Mouse (Mus musculus) hindbrain, embryonic 11.5 days (tissue): ENCODE data around the gene Mbd3. TPM values are rescaled to one million over a fixed set of nuclear protein-coding genes. Genes with fewer than 3 reads are reported as not detected.

Source experiments
- ATAC-seq: fragments of 200-750 bp; cut with Nextera tagmentation; 2 replicates; pipeline ENCODE4 v1.8.0; 2017; ENCODE audit warnings: mild to moderate bottlenecking, moderate TSS enrichment, moderate library complexity; ENCODE audit not compliant: low FRiP score
- DNase-seq: peaks from one replicate; pipeline ENCODE4 v3.0.0-alpha.2; 2015; ENCODE audit warnings: low spot score
- H3K27ac ChIP-seq: fragments of 300-500 bp; sonication (generic); 2 replicates; pipeline ENCODE4 v1.5.1; 2014; ENCODE audit warnings: mild to moderate bottlenecking, low read depth, low read length
- H3K27me3 ChIP-seq: fragments of 300-500 bp; sonication (generic); 2 replicates; pipeline ENCODE4 v1.6.1; 2014; ENCODE audit warnings: mild to moderate bottlenecking, low read length, moderate library complexity, mixed read lengths; ENCODE audit not compliant: control insufficient read depth, insufficient read depth
- H3K36me3 ChIP-seq: fragments of 300-500 bp; sonication (generic); 2 replicates; pipeline ENCODE4 v1.6.1; 2014; ENCODE audit warnings: mild to moderate bottlenecking, low read length, moderate library complexity, mixed read lengths; ENCODE audit not compliant: control insufficient read depth, insufficient read depth
- H3K4me1 ChIP-seq: fragments of 300-500 bp; sonication (generic); replicated peaks from 2 replicates; pipeline ENCODE4 v1.6.1; 2014; ENCODE audit warnings: low read length, mixed read lengths; ENCODE audit not compliant: control insufficient read depth, insufficient read depth
- H3K4me2 ChIP-seq: fragments of 300-500 bp; sonication (generic); replicated peaks from 2 replicates; pipeline ENCODE4 v1.6.1; 2014; ENCODE audit warnings: mild to moderate bottlenecking, low read depth, low read length
- H3K4me3 ChIP-seq: fragments of 300-500 bp; sonication (generic); 2 replicates; pipeline ENCODE4 v1.5.1; 2014; ENCODE audit warnings: low read depth, low read length
- H3K9ac ChIP-seq: fragments of 300-500 bp; sonication (generic); 2 replicates; pipeline ENCODE4 v1.6.1; 2014; ENCODE audit warnings: low read depth, low read length
- H3K9me3 ChIP-seq: fragments of 300-500 bp; sonication (generic); 2 replicates; pipeline ENCODE4 v1.6.1; 2016; ENCODE audit warnings: low read length; ENCODE audit not compliant: control insufficient read depth
- WGBS: fragments of 180-500 bp; shearing (Covaris S2); extraction: QIAGEN DNeasy Blood & Tissue Kit; methylation state at CpG from one replicate; pipeline ENCODE4 v1.1.7; 2014; 5-methylcytosine and 5-hydroxymethylcytosine counted together
- polyA plus RNA-seq: library from polyadenylated mRNA; unstranded; fragments of >200 nt; fragmentation: Nextera tagmentation; extraction: Ambion mirVana; gene quantifications from 2 replicates; pipeline ENCODE4 v1.2.1, GENCODE M21; 2014

Gene Mbd3
- polyA plus RNA-seq, 1 experiment from 2014 or later, result 240 TPM

- no peaks in the 10 kb centered on the region for H3K27me3 ChIP-seq
- 64% methylated on average over 10 of the region's 10 CpGs for WGBS
- H3K9ac ChIP-seq, result peak overlapping the region; percentile 92
- ATAC-seq (no peak), DNase-seq (no peak)
- H3K27ac ChIP-seq, result no peak overlapping the region
- H3K36me3 ChIP-seq, result peaks cover 14% of the 10 kb centered on the region
- H3K4me2 ChIP-seq, result peak overlapping the region; percentile 95
- H3K9me3 ChIP-seq, result no peaks in the 10 kb centered on the region
- peak overlapping the region; percentile 85 for H3K4me3 ChIP-seq
- peaks cover 6% of the 10 kb centered on the region for H3K4me1 ChIP-seq
Observed at GRCm38 (mm10) chr10:80405481-80406173, 6.3 kb upstream of the Mbd3 start.

- no peak overlapping the region for H3K4me3 ChIP-seq
- peaks cover 9% of the 10 kb centered on the region for H3K36me3 ChIP-seq
- no peaks in the 10 kb centered on the region for H3K9me3 ChIP-seq
- peaks cover 13% of the 10 kb centered on the region for H3K4me1 ChIP-seq
- H3K4me2 ChIP-seq, result no peak overlapping the region
- DNase-seq (peak; percentile 48), ATAC-seq (no peak)
- WGBS, result 95% methylated on average over 4 of the region's 4 CpGs
- no peak overlapping the region for H3K27ac ChIP-seq
- H3K27me3 ChIP-seq, result no peaks in the 10 kb centered on the region
- no peak overlapping the region for H3K9ac ChIP-seq
Observed at GRCm38 (mm10) chr10:80403044-80403692, 3.8 kb upstream of the Mbd3 start.

GRCm38 (mm10) chr10:80400704-80401161 is 1.4 kb upstream of the Mbd3 start:
- DNase-seq (no peak), ATAC-seq (no peak)
- H3K9ac ChIP-seq, result peak overlapping the region; percentile 70; the same call in 1 of the 2 replicates
- H3K9me3 ChIP-seq, result no peaks in the 10 kb centered on the region
- H3K36me3 ChIP-seq, result peaks cover 9% of the 10 kb centered on the region
- no peaks in the 10 kb centered on the region for H3K27me3 ChIP-seq
- peak overlapping the region; percentile 88; the same call in 1 of the 2 replicates for H3K27ac ChIP-seq
- H3K4me1 ChIP-seq, result peaks cover 17% of the 10 kb centered on the region
- no peak overlapping the region for H3K4me3 ChIP-seq
- H3K4me2 ChIP-seq, result peak overlapping the region; percentile 81; the same call in 1 of the 2 replicates
- WGBS, result 82% methylated on average over 4 of the region's 4 CpGs

- Histone ChIP-seq H3K4me2 (peak overlapping the region; percentile 81), H3K9me3 (no peaks in the 10 kb centered on the region), H3K36me3 (peaks cover 12% of the 10 kb centered on the region), H3K27me3 (no peaks in the 10 kb centered on the region), H3K4me1 (peaks cover 14% of the 10 kb centered on the region), H3K27ac (peak overlapping the region; percentile 88), H3K4me3 (peak overlapping the region; percentile 75), H3K9ac (peak overlapping the region; percentile 70)
- DNase-seq (no peak), ATAC-seq (no peak)
- 15% methylated on average over 17 of the region's 17 CpGs for WGBS
Observed at GRCm38 (mm10) chr10:80399973-80400703, 788 bp upstream of the Mbd3 start.

GRCm38 (mm10) chr10:80398719-80399190 is 595 bp downstream of the Mbd3 start:
- H3K4me2 ChIP-seq, result peak overlapping the region; percentile 85
- ATAC-seq, result peak; percentile 87
- H3K9me3 ChIP-seq, result no peaks in the 10 kb centered on the region
- 0% methylated on average over 57 of the region's 59 CpGs for WGBS
- peak overlapping the region; percentile 75 for H3K4me3 ChIP-seq
- H3K27me3 ChIP-seq, result no peaks in the 10 kb centered on the region
- H3K36me3 ChIP-seq, result peaks cover 15% of the 10 kb centered on the region
- H3K9ac ChIP-seq, result peak overlapping the region; percentile 96
- H3K27ac ChIP-seq, result peak overlapping the region; percentile 99
- peaks cover 14% of the 10 kb centered on the region for H3K4me1 ChIP-seq
- DNase-seq, result peak; percentile 100

GRCm38 (mm10) chr10:80398174-80398535 is 1.2 kb downstream of the Mbd3 start:
- H3K9ac ChIP-seq, result peak overlapping the region; percentile 96
- H3K4me2 ChIP-seq, result peak overlapping the region; percentile 85
- 0% methylated on average over 1 of the region's 1 CpGs for WGBS
- peak overlapping the region; percentile 75 for H3K4me3 ChIP-seq
- DNase-seq (no peak), ATAC-seq (no peak)
- peaks cover 14% of the 10 kb centered on the region for H3K36me3 ChIP-seq
- H3K27ac ChIP-seq, result peak overlapping the region; percentile 99
- no peaks in the 10 kb centered on the region for H3K9me3 ChIP-seq
- H3K4me1 ChIP-seq, result peaks cover 14% of the 10 kb centered on the region
- no peaks in the 10 kb centered on the region for H3K27me3 ChIP-seq

- Histone ChIP-seq H3K4me2 (peak overlapping the region; percentile 85), H3K4me3 (peak overlapping the region; percentile 75), H3K9me3 (no peaks in the 10 kb centered on the region), H3K9ac (peak overlapping the region; percentile 96), H3K27ac (peak overlapping the region; percentile 99; the same call in 1 of the 2 replicates), H3K36me3 (peaks cover 14% of the 10 kb centered on the region), H3K27me3 (no peaks in the 10 kb centered on the region), H3K4me1 (peaks cover 14% of the 10 kb centered on the region)
- WGBS, result 60% methylated on average over 8 of the region's 8 CpGs
- ATAC-seq (no peak), DNase-seq (no peak)
Observed at GRCm38 (mm10) chr10:80397524-80398173, 1.7 kb downstream of the Mbd3 start.

- H3K4me1 ChIP-seq, result peaks cover 14% of the 10 kb centered on the region
- peak overlapping the region; percentile 75 for H3K4me3 ChIP-seq
- ATAC-seq, result no peak
- no peaks in the 10 kb centered on the region for H3K27me3 ChIP-seq
- H3K36me3 ChIP-seq, result peaks cover 20% of the 10 kb centered on the region
- H3K4me2 ChIP-seq, result peak overlapping the region; percentile 85
- WGBS, result 89% methylated on average over 11 of the region's 11 CpGs
- no peaks in the 10 kb centered on the region for H3K9me3 ChIP-seq
- DNase-seq, result no peak
- peak overlapping the region; percentile 99; the same call in 1 of the 2 replicates for H3K27ac ChIP-seq
- H3K9ac ChIP-seq, result peak overlapping the region; percentile 96
Observed at GRCm38 (mm10) chr10:80396822-80397523, 2.4 kb downstream of the Mbd3 start.
